Mouse (Mus musculus): ENCODE data around the gene Sall4. TPM values are rescaled to one million over a fixed set of nuclear protein-coding genes. Genes with fewer than 3 reads are reported as not detected.

Gene Sall4
- total RNA-seq, 2 experiments from 2014 or later, result 0.32 to 0.75 TPM

Other genes with a start within 250 kb of the Sall4 start
- 10 to 100 TPM; 16.1 to 21.6 TPM for gene Nfatc2, start 166.3 kb downstream of the Sall4 start, total RNA-seq (2021)
- 100 to 1,000 TPM; 356 to 393 TPM for gene Atp9a, start 25.5 kb downstream of the Sall4 start, total RNA-seq (2021)
- 10 to 100 TPM; 17.3 to 19.0 TPM for gene Zfp64, start 187.6 kb upstream of the Sall4 start, total RNA-seq (2021)

Data from layer of hippocampus, postnatal 25 days (tissue).